Mouse (Mus musculus): Measurements from ENCODE around the gene Abhd17c. TPM values are rescaled to one million over a fixed set of nuclear protein-coding genes. Genes with fewer than 3 reads are reported as not detected.
A peak's percentile ranks its signal among the peaks of the same experiment; 100 is the strongest.

Gene Abhd17c
- polyA plus RNA-seq, 1 experiment from 2014 or later = 71.3 TPM

DNA sequence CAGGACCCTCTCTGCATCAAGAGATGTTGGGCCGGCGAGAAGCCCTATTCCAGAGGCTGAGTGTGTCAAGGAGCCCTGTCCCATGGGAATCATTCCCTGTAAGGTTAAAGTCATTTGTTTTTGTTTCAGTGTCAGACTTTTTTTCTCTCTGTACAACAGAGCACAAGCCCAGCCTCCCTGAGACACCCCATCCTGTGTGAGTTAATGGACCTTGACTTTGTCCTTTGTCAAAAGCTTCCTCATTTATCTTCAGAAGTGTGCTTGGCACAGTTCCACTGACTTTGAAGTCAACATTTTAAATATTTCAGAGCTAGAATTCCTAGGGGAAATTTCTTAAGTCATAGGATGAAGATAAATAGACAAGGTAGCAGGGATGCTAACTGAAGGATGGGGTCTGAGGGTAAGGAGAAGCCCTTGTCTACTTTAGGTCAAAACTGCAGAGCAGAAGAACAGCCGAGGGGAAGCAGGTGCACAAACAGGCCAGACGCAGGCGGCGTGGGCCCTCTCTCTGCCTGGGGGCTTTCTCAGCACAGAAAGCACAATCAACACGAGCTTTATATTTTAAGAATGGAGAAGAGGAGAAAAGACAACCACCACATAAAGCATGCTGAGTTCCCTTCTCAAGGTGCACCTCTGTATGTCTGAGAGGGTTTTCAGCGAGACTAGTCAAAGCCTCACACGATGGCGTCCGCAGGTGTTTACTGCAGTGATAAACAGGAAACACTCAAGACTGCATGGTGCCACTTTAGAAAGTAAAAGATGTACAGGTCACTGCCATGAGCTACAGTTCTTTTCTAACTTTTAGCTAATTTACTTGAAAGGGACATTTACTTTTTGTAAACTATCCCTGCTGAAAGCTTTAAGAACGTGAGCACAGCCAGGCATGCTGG lies 32.2 kb downstream of the Abhd17c start:
- WGBS = 79% methylated on average over 12 of the region's 12 CpGs
- Histone ChIP-seq H3K4me3 (ENCODE audit: low read depth, low read length) (no peak overlapping the region), H3K9ac (ENCODE audit: low read length) (no peak overlapping the region), H3K9me3 (ENCODE audit: control insufficient read depth, low read length) (no peaks in the 10 kb centered on the region), H3K27ac (ENCODE audit: low read depth, low read length) (no peak overlapping the region), H3K4me2 (ENCODE audit: low read depth, low read length, severe bottlenecking) (no peak overlapping the region), H3K36me3 (ENCODE audit: control insufficient read depth, insufficient read depth, low read length) (no peaks in the 10 kb centered on the region), H3K27me3 (ENCODE audit: control insufficient read depth, insufficient read depth, low read length) (no peaks in the 10 kb centered on the region), H3K4me1 (replicated peaks; ENCODE audit: control insufficient read depth, insufficient read depth, low read length) (no peaks in the 10 kb centered on the region)
- ATAC-seq (replicated peaks; ENCODE audit: low FRiP score) (no peak), DNase-seq (ENCODE audit: low spot score) (no peak)

DNA sequence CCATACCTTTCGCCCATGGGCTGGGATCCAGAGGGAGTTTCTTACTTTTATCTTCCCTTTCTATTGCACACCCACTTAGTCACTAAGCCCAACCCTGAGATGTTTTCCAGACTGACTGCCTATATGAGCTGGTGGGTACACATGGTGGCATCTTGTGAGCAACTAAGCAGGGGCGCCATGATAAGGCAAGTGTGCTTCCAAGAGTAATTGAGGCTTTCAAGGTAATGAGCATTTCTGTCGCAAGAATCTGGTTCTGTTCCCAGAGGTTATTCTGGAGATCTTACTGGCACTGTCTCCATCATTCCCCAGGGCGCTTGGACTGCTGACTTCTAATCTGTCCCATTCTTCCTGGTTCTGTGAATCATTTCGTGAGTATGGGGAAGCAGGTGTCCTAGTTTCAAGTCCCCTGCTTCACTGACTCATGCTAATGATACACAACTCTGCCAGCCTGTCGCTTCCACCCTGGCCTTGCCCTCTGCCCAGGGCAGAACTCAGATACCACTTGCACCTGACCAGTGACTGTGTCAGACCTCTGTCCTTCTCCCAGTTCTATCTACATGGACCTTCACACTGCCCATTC lies 34.1 kb downstream of the Abhd17c start:
- Histone ChIP-seq H3K9me3 (ENCODE audit: control insufficient read depth, low read length) (no peaks in the 10 kb centered on the region), H3K4me1 (replicated peaks; ENCODE audit: control insufficient read depth, insufficient read depth, low read length) (peaks cover 2% of the 10 kb centered on the region; the same call in 1 of the 2 replicates), H3K9ac (ENCODE audit: low read length) (no peak overlapping the region), H3K4me3 (ENCODE audit: low read depth, low read length) (no peak overlapping the region), H3K27ac (ENCODE audit: low read depth, low read length) (no peak overlapping the region), H3K27me3 (ENCODE audit: control insufficient read depth, insufficient read depth, low read length) (no peaks in the 10 kb centered on the region), H3K4me2 (ENCODE audit: low read depth, low read length, severe bottlenecking) (no peak overlapping the region), H3K36me3 (ENCODE audit: control insufficient read depth, insufficient read depth, low read length) (no peaks in the 10 kb centered on the region; the same call in 1 of the 2 replicates)
- 88% methylated on average over 6 of the region's 6 CpGs for WGBS
- ATAC-seq (replicated peaks; ENCODE audit: low FRiP score) (no peak), DNase-seq (ENCODE audit: low spot score) (no peak)

DNA sequence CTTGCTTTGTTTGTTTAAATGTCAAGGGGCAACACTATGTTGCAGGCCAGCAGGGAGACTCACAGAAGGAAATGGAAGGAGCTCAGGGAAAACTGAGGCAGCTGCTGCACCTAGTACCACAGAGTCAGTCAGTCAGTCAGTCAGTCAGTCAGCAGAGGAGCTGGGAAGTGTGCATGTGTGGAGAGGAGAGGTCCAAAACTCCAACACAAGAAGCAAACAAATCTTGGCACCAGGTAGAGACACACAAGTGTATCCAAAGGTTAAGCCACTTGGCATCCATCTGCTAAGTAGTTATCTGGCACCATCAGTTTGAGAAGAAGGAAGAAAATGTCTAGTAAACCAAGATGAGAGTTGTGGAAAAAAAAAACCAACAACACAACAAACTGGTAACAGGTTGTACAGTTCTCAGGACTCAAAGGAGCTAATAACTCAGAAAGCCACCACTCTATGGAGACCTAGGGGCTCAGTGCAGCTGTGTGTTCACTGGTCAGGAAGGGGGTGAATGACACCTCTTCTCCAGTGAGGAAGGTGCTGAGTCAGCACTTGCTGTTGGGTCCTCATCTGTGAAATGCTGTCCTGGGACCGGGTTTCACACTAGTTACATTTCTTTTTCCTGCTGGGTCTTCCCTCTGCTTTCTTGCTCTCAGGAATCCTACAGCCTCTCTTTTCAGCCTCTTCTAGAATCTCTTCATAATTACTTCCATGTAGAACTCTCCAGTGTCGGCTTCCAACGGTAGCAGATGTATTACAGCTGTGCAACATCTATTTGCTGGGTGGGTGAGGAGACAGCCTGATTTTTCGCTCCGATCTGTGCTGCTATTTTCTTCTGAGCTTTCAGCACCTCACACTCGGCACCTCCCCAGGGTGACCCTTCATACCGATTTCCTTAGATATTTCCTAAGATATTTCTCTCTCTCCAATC lies 34.8 kb downstream of the Abhd17c start:
- H3K27me3 ChIP-seq (ENCODE audit: control insufficient read depth, insufficient read depth, low read length) = no peaks in the 10 kb centered on the region
- H3K27ac ChIP-seq (ENCODE audit: low read depth, low read length) = no peak overlapping the region
- no peak overlapping the region for H3K9ac ChIP-seq (ENCODE audit: low read length)
- H3K4me2 ChIP-seq (ENCODE audit: low read depth, low read length, severe bottlenecking) = no peak overlapping the region
- H3K9me3 ChIP-seq (ENCODE audit: control insufficient read depth, low read length) = no peaks in the 10 kb centered on the region
- no peak for DNase-seq (ENCODE audit: low spot score)
- H3K36me3 ChIP-seq (ENCODE audit: control insufficient read depth, insufficient read depth, low read length) = no peaks in the 10 kb centered on the region; the same call in 1 of the 2 replicates
- WGBS = 83% methylated on average over 7 of the region's 7 CpGs
- ATAC-seq (replicated peaks; ENCODE audit: low FRiP score) = no peak
- H3K4me1 ChIP-seq (replicated peaks; ENCODE audit: control insufficient read depth, insufficient read depth, low read length) = peaks cover 2% of the 10 kb centered on the region; the same call in 1 of the 2 replicates
- no peak overlapping the region for H3K4me3 ChIP-seq (ENCODE audit: low read depth, low read length)

DNA sequence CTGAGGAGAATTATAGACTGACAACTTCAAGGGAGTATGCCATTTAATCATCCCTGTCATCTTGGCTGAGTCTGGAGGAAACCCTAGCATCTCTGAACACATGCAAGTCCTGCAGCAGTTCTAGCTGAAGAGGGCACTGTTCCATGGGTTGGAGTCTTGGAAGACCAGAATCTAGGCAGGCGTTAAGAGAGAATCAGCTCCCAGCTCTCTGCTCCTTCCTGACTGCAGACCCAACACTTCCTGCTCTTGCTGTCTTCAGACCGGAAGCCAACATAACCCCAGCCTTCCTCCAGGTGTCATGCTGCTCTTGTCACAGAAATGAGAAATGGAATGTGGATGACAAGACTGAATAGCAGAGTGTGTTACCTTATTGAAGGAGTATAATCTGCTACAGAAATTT lies 36.3 kb downstream of the Abhd17c start:
- Histone ChIP-seq H3K4me3 (ENCODE audit: low read depth, low read length) (no peak overlapping the region), H3K27ac (ENCODE audit: low read depth, low read length) (no peak overlapping the region), H3K36me3 (ENCODE audit: control insufficient read depth, insufficient read depth, low read length) (no peaks in the 10 kb centered on the region; the same call in 1 of the 2 replicates), H3K9ac (ENCODE audit: low read length) (no peak overlapping the region), H3K4me2 (ENCODE audit: low read depth, low read length, severe bottlenecking) (no peak overlapping the region), H3K4me1 (replicated peaks; ENCODE audit: control insufficient read depth, insufficient read depth, low read length) (peaks cover 2% of the 10 kb centered on the region; the same call in 1 of the 2 replicates), H3K9me3 (ENCODE audit: control insufficient read depth, low read length) (no peaks in the 10 kb centered on the region), H3K27me3 (ENCODE audit: control insufficient read depth, insufficient read depth, low read length) (no peaks in the 10 kb centered on the region)
- DNase-seq (ENCODE audit: low spot score) (no peak), ATAC-seq (replicated peaks; ENCODE audit: low FRiP score) (no peak)
- 78% methylated on average over 2 of the region's 2 CpGs for WGBS

DNA sequence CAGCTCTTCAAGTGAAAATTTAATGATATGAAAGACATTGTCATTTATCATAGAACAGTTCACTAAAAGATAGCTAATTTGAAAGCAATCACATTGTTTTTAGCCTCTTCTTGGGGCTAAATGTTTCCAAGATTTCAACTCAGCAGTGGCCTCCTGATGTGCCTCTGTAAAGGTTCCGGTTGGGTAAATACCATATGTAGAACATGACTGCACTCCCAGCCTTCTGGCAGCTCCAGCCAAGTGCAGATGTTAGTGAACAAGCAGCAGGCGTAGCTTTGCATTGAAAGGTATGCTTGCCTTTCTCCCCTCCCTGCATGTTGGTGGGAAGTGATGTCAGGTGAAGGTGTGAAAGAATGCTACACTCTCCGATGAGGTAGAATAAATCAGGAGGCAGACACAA lies 36.9 kb downstream of the Abhd17c start:
- Histone ChIP-seq H3K4me2 (ENCODE audit: low read depth, low read length, severe bottlenecking) (no peak overlapping the region), H3K4me1 (replicated peaks; ENCODE audit: control insufficient read depth, insufficient read depth, low read length) (peaks cover 2% of the 10 kb centered on the region; the same call in 1 of the 2 replicates), H3K36me3 (ENCODE audit: control insufficient read depth, insufficient read depth, low read length) (no peaks in the 10 kb centered on the region; the same call in 1 of the 2 replicates), H3K4me3 (ENCODE audit: low read depth, low read length) (no peak overlapping the region), H3K27ac (ENCODE audit: low read depth, low read length) (no peak overlapping the region), H3K9ac (ENCODE audit: low read length) (no peak overlapping the region), H3K9me3 (ENCODE audit: control insufficient read depth, low read length) (no peaks in the 10 kb centered on the region), H3K27me3 (ENCODE audit: control insufficient read depth, insufficient read depth, low read length) (no peaks in the 10 kb centered on the region)
- no peak for ATAC-seq (replicated peaks; ENCODE audit: low FRiP score)
- 79% methylated on average over 3 of the region's 3 CpGs for WGBS
- DNase-seq (ENCODE audit: low spot score) = no peak

DNA sequence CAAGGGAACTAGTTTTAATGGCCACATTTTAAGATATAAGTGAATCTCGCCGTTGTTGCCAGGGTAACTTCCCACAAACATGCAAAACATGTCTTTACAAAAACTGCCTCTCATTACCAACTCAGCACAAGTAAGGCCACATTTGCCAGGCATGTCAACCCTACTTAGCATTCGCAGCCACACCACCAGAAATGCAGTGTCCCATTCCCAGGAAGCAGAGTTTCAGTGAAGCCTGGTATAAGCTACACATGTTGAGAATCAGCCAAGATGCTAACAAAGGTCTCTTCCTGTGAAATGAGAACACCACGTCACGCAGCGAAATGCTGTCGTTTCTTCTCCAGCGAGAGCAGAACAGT lies 38.7 kb downstream of the Abhd17c start:
- Histone ChIP-seq H3K4me2 (ENCODE audit: low read depth, low read length, severe bottlenecking) (no peak overlapping the region), H3K27me3 (ENCODE audit: control insufficient read depth, insufficient read depth, low read length) (no peaks in the 10 kb centered on the region), H3K9me3 (ENCODE audit: control insufficient read depth, low read length) (no peaks in the 10 kb centered on the region), H3K27ac (ENCODE audit: low read depth, low read length) (no peak overlapping the region), H3K4me1 (replicated peaks; ENCODE audit: control insufficient read depth, insufficient read depth, low read length) (peaks cover 2% of the 10 kb centered on the region; the same call in 1 of the 2 replicates), H3K9ac (ENCODE audit: low read length) (no peak overlapping the region), H3K4me3 (ENCODE audit: low read depth, low read length) (no peak overlapping the region), H3K36me3 (ENCODE audit: control insufficient read depth, insufficient read depth, low read length) (no peaks in the 10 kb centered on the region; the same call in 1 of the 2 replicates)
- DNase-seq (ENCODE audit: low spot score) = no peak
- WGBS = 82% methylated on average over 8 of the region's 8 CpGs
- ATAC-seq (replicated peaks; ENCODE audit: low FRiP score) = peak; percentile 63; the same call in 1 of the 2 replicates

DNA sequence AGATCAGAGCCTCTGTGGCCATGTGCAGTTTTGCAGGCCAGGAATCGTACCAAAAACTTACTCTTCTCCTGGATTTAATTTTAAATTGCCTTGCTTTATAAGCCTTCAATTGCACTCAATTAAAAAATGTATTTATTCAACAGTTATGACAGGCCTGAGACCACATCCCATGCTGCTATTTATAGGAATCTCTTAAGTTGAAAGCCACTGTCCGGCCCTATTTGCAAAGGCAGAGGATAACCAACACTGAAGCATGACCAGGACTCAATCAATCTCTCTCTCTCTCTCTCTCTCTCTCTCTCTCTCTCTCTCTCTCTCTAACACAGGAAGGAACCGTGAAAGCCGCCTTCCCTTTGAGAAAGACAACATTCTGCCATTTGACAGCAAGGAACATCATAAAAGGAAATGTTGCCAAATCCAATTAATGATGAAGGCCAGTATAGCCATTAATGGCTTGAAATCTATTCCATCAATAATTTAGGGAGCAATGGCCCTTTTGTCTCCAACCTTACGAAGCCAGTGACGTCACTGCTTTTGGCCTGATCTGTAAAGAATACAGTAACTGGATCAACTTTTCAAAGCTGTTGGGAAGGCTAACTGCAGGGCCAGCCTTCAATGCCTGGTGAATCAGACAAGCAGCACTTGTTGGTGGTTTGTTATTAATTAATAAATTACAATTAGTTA lies 39.2 kb downstream of the Abhd17c start:
- ATAC-seq (replicated peaks; ENCODE audit: low FRiP score) (peak; percentile 65; the same call in 1 of the 2 replicates), DNase-seq (ENCODE audit: low spot score) (no peak)
- H3K27ac ChIP-seq (ENCODE audit: low read depth, low read length) = no peak overlapping the region
- no peaks in the 10 kb centered on the region for H3K27me3 ChIP-seq (ENCODE audit: control insufficient read depth, insufficient read depth, low read length)
- H3K4me1 ChIP-seq (replicated peaks; ENCODE audit: control insufficient read depth, insufficient read depth, low read length) = peaks cover 2% of the 10 kb centered on the region; the same call in 1 of the 2 replicates
- WGBS = 74% methylated on average over 6 of the region's 6 CpGs
- H3K9ac ChIP-seq (ENCODE audit: low read length) = no peak overlapping the region
- no peak overlapping the region for H3K4me3 ChIP-seq (ENCODE audit: low read depth, low read length)
- H3K36me3 ChIP-seq (ENCODE audit: control insufficient read depth, insufficient read depth, low read length) = no peaks in the 10 kb centered on the region; the same call in 1 of the 2 replicates
- no peaks in the 10 kb centered on the region for H3K9me3 ChIP-seq (ENCODE audit: control insufficient read depth, low read length)
- H3K4me2 ChIP-seq (ENCODE audit: low read depth, low read length, severe bottlenecking) = no peak overlapping the region
